Mouse (Mus musculus) mesoderm, embryonic 11.5 days (tissue): ENCODE measurements at regions not wholly inside any gene's neighbourhood (a gene's known extent, or its start where the extent isn't known, plus 50 kb on each side); places are given as distances from the start of the nearest gene placed in this dataset.

Experiments
- DNase-seq: peaks from one replicate; pipeline ENCODE4 v3.0.0-alpha.2; 2012; ENCODE audit warnings: low read depth, low spot score

GRCm38 (mm10) chr1:121168651-121169050 lies 163.7 kb downstream of the Insig2 start:
- DNase-seq: no peak

GRCm38 (mm10) chr1:121176541-121176940 lies 155.8 kb downstream of the Insig2 start:
- no peak for DNase-seq

GRCm38 (mm10) chr1:121177136-121177907 lies 155.1 kb downstream of the Insig2 start:
- peak; percentile 54 for DNase-seq

GRCm38 (mm10) chr1:121177908-121178311 lies 154.5 kb downstream of the Insig2 start:
- peak; percentile 46 for DNase-seq

GRCm38 (mm10) chr1:121178611-121179245 lies 153.7 kb downstream of the Insig2 start:
- peak; percentile 23 for DNase-seq

GRCm38 (mm10) chr1:121180273-121181030 lies 151.9 kb downstream of the Insig2 start:
- DNase-seq: peak; percentile 91

- DNase-seq: no peak
These were observed 143.5 kb downstream of the Insig2 start for GRCm38 (mm10) chr1:121188895-121189294.

- DNase-seq: no peak
These were observed 137.6 kb downstream of the Insig2 start for GRCm38 (mm10) chr1:121194800-121195199.

GRCm38 (mm10) chr1:121215843-121216242 lies 116.5 kb downstream of the Insig2 start:
- DNase-seq: peak; percentile 29

- DNase-seq: peak; percentile 9
These were observed 108.1 kb downstream of the Insig2 start for GRCm38 (mm10) chr1:121224250-121224649.

- peak; percentile 22 for DNase-seq
These were observed 105.7 kb downstream of the Insig2 start for GRCm38 (mm10) chr1:121226466-121227232.

- peak; percentile 23 for DNase-seq
These were observed 105.2 kb downstream of the Insig2 start for GRCm38 (mm10) chr1:121227233-121227594.

- peak; percentile 40 for DNase-seq
These were observed 88.8 kb downstream of the Insig2 start for GRCm38 (mm10) chr1:121243576-121243975.

- no peak for DNase-seq
These were observed 84.8 kb downstream of the Insig2 start for GRCm38 (mm10) chr1:121247556-121247955.

- peak; percentile 15 for DNase-seq
These were observed 83.3 kb downstream of the Insig2 start for GRCm38 (mm10) chr1:121249081-121249480.

GRCm38 (mm10) chr1:121250686-121251085 lies 81.7 kb downstream of the Insig2 start:
- DNase-seq: no peak

GRCm38 (mm10) chr1:121252056-121252455 lies 80.3 kb downstream of the Insig2 start:
- no peak for DNase-seq

GRCm38 (mm10) chr1:121254196-121254595 lies 78.2 kb downstream of the Insig2 start:
- DNase-seq: no peak
